Mouse (Mus musculus) brown adipose tissue, adult 24 weeks (tissue): ENCODE data around the gene Cabp2. TPM values are rescaled to one million over a fixed set of nuclear protein-coding genes. Genes with fewer than 3 reads are reported as not detected.
"Not testable (repeated sequence)": the region's sequence is repeated elsewhere in the genome, so short reads cannot be mapped to it uniquely, and the experiment has no call there.

Experiments used
- H3K27ac ChIP-seq: fragments of 200-500 bp; replicated peaks from 2 replicates; pipeline ENCODE4 v1.5.1; 2012; ENCODE audit warnings: low read depth, mild to moderate bottlenecking, low read length
- H3K4me1 ChIP-seq: fragments of 200-500 bp; 2 replicates; pipeline ENCODE4 v1.6.1; 2012; ENCODE audit warnings: low read length, mixed read lengths; ENCODE audit not compliant: control insufficient read depth, insufficient read depth, insufficient read length
- H3K4me3 ChIP-seq: fragments of 200-500 bp; 2 replicates; pipeline ENCODE4 v1.5.1; 2012; ENCODE audit warnings: low read depth, mild to moderate bottlenecking, low read length, moderate library complexity; ENCODE audit not compliant: insufficient read depth
- polyA plus RNA-seq: library from polyadenylated mRNA; stranded (reverse); fragments of >200 nt; gene quantifications from 2 replicates; pipeline ENCODE4 v1.2.4, GENCODE M21; 2012; ENCODE audit not compliant: missing spikeins, insufficient read depth, insufficient read length

Gene Cabp2
- polyA plus RNA-seq, 1 experiment = not detected

DNA sequence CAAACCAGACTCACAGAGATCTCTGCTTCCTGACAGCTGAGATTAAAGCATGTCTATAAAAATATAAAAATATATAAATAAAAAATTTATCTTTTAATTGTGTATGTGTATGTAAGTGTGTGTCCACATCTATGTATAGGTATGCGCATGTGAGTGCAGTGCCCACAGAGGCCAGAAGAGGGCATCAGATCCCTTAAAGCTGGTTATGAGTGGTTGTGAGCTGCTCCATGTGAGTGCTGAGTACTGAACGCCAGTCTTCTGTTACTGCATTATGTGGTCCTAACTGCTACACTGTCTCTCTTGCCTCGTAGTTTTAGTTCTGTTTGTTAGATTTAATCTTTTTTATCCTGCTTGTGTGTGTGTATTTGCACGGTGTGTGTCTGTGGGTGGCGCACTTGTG is 30.4 kb upstream of the Cabp2 start:
- Histone ChIP-seq H3K4me1 (peaks cover 8% of the 10 kb centered on the region; the same call in 1 of the 2 replicates), H3K27ac (no peak overlapping the region), H3K4me3 (no peak overlapping the region)

DNA sequence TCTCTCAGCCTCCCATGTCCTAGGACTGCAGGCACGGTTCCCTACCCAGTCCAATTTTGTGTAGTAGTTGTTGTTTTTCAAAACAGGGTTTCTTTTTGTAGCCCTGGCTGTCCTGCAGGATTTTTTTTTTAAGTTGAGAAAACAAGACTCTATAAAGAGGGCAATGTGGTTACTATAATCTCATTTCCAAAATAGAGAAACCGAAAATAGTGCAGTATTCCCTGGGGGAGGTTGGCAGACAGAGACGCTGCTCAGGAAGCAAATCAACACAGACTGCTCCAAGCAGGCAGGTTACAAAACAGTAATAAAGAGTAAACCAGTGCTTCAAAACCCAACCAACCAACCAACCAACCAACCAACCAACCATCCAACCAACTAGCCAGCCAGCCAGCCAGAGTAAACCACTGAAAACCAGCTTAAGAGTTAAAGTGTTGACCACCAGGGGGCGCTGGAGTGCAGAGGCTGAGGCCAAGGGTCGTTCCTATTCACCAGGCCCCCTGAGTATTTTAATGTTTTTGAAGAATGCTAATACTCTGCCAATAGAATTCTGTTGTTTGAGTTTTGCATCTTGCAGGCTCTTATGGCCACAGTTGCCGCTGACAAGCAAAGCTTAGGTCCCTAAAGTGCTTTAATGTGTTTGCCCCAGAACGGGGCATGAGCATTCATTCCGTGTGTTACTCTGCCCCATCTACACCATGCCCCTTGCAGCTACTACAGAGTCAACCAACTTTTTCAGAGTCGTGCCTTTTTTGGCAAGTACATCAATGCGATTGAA is 29.4 kb upstream of the Cabp2 start:
- Histone ChIP-seq H3K27ac (no peak overlapping the region; the same call in 1 of the 2 replicates), H3K4me1 (peaks cover 5% of the 10 kb centered on the region; the same call in 1 of the 2 replicates), H3K4me3 (peak overlapping the region; percentile 20; the same call in 1 of the 2 replicates)

DNA sequence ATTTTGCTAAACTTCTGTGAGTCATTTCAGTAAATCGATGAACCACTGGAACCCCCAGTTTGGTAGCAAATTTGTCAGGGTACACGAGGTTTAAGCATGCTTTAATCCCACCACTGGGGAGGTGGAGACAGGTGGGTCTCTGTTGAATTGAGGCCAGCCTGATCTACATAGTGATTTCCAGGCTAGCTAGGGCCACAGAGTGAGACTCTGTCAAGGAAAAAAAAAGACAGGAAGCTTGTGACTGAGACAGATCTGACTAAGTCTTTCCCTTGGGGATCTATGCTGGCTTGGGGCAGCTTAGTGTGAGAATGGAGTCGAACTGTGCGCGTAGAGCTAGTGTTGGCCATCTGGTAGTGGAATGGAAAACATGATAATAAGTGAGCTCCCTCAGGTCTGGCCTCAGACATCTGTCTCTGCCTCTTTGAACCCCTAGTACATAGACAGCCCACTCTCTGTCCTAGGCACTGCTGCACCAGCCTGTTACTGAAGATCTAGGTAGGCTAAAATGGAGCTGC is 28.8 kb upstream of the Cabp2 start:
- Histone ChIP-seq H3K4me3 (no peak overlapping the region), H3K4me1 (peaks cover 5% of the 10 kb centered on the region; the same call in 1 of the 2 replicates), H3K27ac (no peak overlapping the region)

DNA sequence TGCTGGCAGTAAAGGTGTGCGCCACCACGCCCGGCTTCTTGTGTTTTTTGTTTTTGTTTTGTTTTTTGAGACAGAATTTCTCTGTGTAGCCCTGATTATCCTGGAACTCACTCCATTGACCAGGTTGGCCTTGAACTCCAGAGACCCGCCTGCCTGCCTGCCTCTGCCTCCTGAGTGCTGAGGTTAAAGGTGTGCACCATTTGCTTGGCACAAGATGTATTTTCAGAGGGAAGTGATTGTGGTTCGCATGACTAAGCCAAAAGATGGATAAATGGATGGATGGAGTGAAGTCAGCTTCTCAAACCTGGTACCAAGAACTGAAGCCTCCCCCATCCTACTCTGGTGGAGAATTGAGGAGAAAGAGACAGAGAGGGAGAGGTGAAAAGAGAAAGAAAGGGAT is 26.8 kb upstream of the Cabp2 start:
- peaks cover 16% of the 10 kb centered on the region for H3K4me1 ChIP-seq
- H3K27ac ChIP-seq = no peak overlapping the region
- no peak overlapping the region for H3K4me3 ChIP-seq

DNA sequence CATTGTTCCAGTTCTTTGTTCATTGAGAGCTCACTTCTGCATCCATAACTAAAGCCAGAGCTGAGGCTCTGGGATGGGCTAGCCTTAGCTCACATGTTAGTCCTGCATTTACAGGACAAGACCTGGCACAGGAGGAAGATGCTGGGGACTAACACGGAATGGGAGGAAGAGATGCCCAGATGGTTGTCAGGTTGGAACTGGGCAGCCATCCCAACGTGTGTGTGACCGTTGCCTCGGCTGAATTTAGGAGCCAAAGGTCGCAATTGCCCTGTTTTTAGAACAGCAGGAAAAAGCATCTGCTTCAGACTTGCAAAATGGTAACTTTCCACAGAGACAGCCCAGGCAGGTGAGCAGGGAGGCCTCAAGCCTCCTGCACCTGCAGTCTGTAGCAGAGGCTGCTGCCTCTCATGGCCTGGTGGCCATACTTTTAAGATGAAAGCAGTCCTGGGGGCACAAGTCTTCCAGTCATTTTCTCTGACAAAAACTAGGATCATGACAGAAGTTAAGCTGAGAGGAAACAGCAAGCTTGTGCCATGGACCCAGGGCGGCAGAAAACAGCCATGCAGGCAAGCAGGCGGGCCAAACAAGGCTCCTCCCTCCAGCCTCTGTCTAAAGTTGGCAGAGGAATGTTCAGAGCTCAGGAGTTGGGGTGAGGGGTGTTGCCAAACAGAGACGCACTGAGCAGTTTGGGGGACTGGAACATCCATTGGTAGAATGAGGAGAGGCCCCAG is 26.0 kb upstream of the Cabp2 start:
- Histone ChIP-seq H3K4me3 (no peak overlapping the region), H3K4me1 (peaks cover 16% of the 10 kb centered on the region), H3K27ac (no peak overlapping the region)

DNA sequence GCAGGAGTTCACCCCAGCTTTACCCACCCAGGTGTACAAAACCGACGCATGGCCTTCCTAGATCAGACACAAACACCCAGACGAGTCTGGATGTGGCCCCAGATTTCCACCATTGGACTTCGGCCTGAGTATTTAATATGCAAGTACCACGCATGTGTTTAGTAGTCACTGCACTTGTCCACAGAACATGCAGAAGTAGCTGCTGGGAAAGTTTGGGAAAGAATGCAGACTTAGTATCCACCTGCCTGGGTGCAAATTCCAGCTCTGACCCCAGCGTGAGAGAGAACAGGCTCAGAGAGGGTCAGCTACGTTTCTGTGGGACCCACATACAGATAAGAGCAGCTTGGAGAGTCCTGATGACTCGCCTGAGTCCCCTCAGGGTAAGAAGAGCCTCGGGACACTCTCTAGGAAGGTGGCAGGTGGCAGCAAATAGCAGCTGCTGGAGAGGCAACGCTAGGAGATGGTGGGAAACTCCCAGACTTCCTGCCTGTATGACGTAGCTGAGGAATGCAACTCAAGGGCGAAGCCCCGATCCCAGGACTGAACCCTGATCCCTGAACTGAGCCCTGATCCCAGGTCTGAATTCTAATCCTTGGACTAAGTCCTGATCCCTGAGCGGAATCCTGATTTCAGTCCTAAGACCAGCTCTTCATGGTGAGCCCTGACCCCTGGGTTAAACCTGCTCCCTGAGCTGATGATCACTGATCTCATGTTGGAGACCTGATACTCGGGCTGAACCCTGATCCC is 25.3 kb upstream of the Cabp2 start:
- H3K27ac ChIP-seq = no peak overlapping the region
- peaks cover 16% of the 10 kb centered on the region for H3K4me1 ChIP-seq
- H3K4me3 ChIP-seq = no peak overlapping the region

DNA sequence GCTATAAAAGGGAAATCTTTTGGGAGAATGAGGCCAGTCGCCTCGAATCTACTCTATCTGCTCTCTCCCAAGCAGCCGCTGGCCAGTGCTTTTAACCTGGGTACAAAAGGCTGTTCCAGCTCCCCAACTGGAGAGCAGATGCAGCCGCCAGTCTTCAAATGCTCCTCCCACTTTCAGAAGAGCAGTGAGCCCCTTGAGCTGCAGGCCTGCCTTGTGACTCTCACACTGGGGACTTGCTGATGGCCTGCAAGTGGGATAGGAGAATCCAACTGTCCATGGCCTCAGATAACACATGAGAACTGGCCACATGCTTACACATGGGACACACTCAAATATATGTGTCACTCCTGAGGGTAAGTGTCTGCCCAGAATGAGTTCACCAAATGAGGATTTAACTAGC is 24.7 kb upstream of the Cabp2 start:
- Histone ChIP-seq H3K27ac (no peak overlapping the region), H3K4me3 (no peak overlapping the region), H3K4me1 (peaks cover 16% of the 10 kb centered on the region)

DNA sequence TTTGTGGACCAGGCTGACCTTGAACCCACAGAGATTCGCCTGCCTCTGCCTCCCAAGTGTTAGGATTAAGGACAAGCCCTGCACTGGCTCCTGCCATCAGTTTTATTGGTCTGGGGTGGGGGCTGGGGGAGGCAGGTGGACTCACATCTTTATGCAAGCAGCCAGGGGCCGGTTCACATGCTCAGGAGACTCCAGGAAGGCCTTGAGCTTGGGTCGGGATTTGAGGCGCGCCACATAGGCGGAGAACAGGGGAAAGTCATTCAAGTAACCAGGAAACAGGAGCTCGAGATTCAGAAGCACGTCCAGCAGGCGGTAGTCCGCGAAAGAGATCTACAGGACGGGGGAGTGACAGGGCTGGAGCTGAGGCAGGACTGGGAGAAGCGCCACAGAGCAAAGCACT is 24.0 kb upstream of the Cabp2 start:
- no peak overlapping the region for H3K4me3 ChIP-seq
- no peak overlapping the region for H3K27ac ChIP-seq
- H3K4me1 ChIP-seq = peaks cover 16% of the 10 kb centered on the region

DNA sequence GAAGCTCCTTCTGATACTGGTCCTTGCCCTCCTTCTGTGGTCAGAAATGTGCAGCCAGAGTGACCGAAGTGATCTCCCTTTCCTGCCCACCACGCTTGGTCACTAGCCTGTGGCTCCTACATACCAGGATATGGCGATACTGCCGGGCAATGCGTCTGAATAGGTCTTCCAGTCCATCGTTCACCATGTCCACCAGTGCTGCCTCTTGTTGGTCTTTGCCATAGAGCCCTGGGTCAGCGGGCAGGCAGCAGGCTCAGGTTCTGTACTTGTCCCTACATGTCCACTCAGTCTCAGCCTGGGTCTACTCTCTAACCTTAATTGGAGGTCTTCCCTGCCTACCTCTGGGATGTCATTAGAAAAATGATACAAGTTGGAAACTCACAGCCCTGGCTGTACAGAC is 23.4 kb upstream of the Cabp2 start:
- no peak overlapping the region for H3K27ac ChIP-seq

DNA sequence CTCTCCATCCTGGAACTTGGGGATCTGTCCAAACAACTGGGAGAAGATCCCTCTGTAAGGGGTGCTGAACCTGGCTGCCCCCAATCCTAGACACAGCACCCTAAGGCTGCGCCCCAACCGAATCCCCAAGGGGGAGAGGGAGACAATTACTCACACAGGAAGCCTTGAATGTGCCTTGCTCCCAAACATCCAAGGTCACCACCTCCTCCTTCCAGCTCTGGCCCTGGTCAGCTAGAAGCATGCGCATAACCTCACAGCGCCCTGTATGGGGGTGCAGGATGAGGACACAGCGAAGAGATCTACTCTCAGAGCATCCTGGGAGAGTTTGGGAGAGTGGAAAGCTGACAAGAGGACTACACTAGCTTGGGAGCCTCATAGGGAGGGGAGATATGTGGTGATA is 22.8 kb upstream of the Cabp2 start:
- H3K27ac ChIP-seq = no peak overlapping the region
- no peak overlapping the region for H3K4me3 ChIP-seq
- H3K4me1 ChIP-seq = peaks cover 16% of the 10 kb centered on the region

More for the DNA sequence above, 23.4 kb upstream of the Cabp2 start:
- H3K4me3 ChIP-seq = no peak overlapping the region
- H3K4me1 ChIP-seq = peaks cover 16% of the 10 kb centered on the region

- Histone ChIP-seq H3K4me3 (no peak within 1 kb of the TSS), H3K27ac (no peak within 1 kb of the TSS), H3K4me1 (peaks cover 16% of the 10 kb centered on the region)
Observed at GRCm38 (mm10) chr19:4059069-4059740, 22.2 kb upstream of the Cabp2 start, which contains the start of gene Gstp3. TSS of gene Gstp3 (minus strand) at chr19:4059569.

DNA sequence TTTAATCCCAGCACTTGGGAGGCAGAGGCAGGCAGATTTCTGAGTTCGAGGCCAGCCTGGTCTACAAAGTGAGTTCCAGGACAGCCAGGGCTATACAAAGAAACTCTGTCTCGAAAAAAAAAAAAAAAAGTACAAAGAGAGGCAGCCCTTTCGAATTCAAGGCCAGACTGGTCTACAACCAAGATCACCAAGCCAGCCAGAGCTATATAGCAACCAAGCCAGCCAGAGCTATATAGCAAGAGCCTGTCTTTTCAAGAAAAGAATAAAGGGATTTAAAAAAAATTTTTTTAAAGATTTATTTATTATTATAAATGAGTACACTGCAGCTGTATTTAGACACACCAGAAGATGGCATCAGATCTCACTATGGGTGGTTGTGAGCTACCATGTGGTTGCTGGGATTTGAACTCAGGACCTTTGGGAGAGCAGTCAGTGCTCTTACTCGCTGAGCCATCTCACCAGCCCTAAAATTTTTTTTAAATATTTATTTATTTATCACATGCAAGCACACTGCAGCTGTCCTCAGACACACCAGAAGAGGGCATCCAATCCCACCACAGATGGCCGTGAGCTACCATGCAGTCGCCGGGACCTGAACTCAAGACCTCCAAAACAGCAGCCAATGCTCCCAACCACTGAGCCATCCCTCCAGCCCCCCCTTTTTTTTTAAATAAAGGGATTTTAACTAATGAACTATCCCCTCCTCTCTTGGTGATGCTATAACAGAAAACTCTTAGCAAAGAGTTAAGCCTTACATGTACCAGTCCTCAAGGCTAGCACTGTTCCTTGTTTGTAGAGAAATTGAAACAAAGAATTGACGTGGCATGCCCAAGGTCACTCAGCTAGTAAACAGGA is 21.1 kb upstream of the Cabp2 start:
- H3K4me1 ChIP-seq = peaks cover 14% of the 10 kb centered on the region
- not testable (repeated sequence) for H3K4me3 ChIP-seq, H3K27ac ChIP-seq

- H3K27ac ChIP-seq = peak overlapping the region; percentile 64
- H3K4me3 ChIP-seq = no peak overlapping the region
Observed at GRCm38 (mm10) chr19:4060899-4061465, 20.4 kb upstream of the Cabp2 start.

More at GRCm38 (mm10) chr19:4060899-4061465, 20.4 kb upstream of the Cabp2 start:
- peaks cover 11% of the 10 kb centered on the region for H3K4me1 ChIP-seq
